Mouse (Mus musculus): ENCODE data around the gene Zfhx3.

The Zfhx3 gene

GRCm38 (mm10) chr8:108241041-108241690 is 298.7 kb downstream of the Zfhx3 start:
- no peak for DNase-seq (ENCODE audit: low spot score)

- DNase-seq (ENCODE audit: low spot score): no peak
These were observed 300.8 kb downstream of the Zfhx3 start for GRCm38 (mm10) chr8:108243270-108243669.

GRCm38 (mm10) chr8:108244636-108245494 is 302.4 kb downstream of the Zfhx3 start:
- no peak for DNase-seq (ENCODE audit: low spot score)

GRCm38 (mm10) chr8:108245575-108245974 is 303.1 kb downstream of the Zfhx3 start:
- DNase-seq (ENCODE audit: low spot score): no peak

- DNase-seq (ENCODE audit: low spot score): no peak
These were observed 303.8 kb downstream of the Zfhx3 start for GRCm38 (mm10) chr8:108246035-108246933.

GRCm38 (mm10) chr8:108246934-108247417 is 304.5 kb downstream of the Zfhx3 start:
- DNase-seq (ENCODE audit: low spot score): no peak

- DNase-seq (ENCODE audit: low spot score): no peak
These were observed 322.2 kb downstream of the Zfhx3 start for GRCm38 (mm10) chr8:108264593-108265160.

GRCm38 (mm10) chr8:108277960-108278359 is 335.5 kb downstream of the Zfhx3 start:
- DNase-seq (ENCODE audit: low spot score): no peak

GRCm38 (mm10) chr8:108281981-108282380 is 339.5 kb downstream of the Zfhx3 start:
- DNase-seq (ENCODE audit: low spot score): no peak

- DNase-seq (ENCODE audit: low spot score): no peak
These were observed 343.7 kb downstream of the Zfhx3 start for GRCm38 (mm10) chr8:108286117-108286516.

- DNase-seq (ENCODE audit: low spot score): no peak
These were observed 358.6 kb downstream of the Zfhx3 start for GRCm38 (mm10) chr8:108300964-108301615.

GRCm38 (mm10) chr8:108301654-108302053 is 359.2 kb downstream of the Zfhx3 start:
- no peak for DNase-seq (ENCODE audit: low spot score)

GRCm38 (mm10) chr8:108305368-108305767 is 362.9 kb downstream of the Zfhx3 start:
- no peak for DNase-seq (ENCODE audit: low spot score)

- no peak for DNase-seq (ENCODE audit: low spot score)
These were observed 367.2 kb downstream of the Zfhx3 start for GRCm38 (mm10) chr8:108309525-108310246.

- no peak for DNase-seq (ENCODE audit: low spot score)
These were observed 372.6 kb downstream of the Zfhx3 start for GRCm38 (mm10) chr8:108315046-108315445.

GRCm38 (mm10) chr8:108317532-108318093 is 375.2 kb downstream of the Zfhx3 start:
- DNase-seq (ENCODE audit: low spot score): no peak

- DNase-seq (ENCODE audit: low spot score): peak; percentile 51
These were observed 385.3 kb downstream of the Zfhx3 start for GRCm38 (mm10) chr8:108327711-108328110.

GRCm38 (mm10) chr8:108348352-108348751 is 405.9 kb downstream of the Zfhx3 start:
- no peak for DNase-seq (ENCODE audit: low spot score)

GRCm38 (mm10) chr8:108348776-108349175 is 406.3 kb downstream of the Zfhx3 start:
- no peak for DNase-seq (ENCODE audit: low spot score)

- no peak for DNase-seq (ENCODE audit: low spot score)
These were observed 412.8 kb downstream of the Zfhx3 start for GRCm38 (mm10) chr8:108355119-108355777.

All from adipocyte (in vitro differentiated cells).